Mouse (Mus musculus): ENCODE data around the gene Gtpbp1.

DNA sequence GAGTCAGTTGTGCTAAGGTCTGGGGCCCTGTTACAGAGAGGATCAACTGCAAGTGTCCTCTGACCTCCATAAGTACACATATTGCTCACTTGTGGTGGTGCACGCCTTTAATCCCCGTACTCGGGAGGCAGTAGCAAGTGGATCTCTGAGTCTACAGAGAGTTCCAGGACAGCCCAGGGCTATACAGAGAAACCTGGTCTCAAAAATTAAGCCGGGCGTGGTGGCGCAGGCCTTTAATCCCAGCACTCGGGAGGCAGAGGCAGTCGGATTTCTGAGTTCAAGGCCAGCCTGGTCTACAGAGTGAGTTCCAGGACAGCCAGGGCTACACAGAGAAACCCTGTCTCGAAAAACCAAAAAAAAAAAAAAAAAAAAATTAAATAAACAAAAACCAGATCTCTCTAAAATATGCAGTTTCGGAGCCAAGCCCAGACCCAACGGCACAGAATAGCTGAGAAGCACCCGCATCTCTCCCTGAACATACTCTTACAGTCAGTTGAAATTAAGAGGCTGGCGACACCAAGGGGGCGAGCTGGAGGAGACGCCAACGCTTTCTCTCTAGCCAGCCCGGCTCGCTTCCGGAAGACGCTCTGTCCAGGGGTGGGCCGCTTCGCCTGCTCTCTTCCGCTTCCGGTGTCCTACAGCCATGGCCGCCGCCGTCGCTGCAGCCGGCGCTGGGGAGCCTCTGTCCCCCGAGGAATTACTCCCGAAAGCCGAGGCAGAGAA is 20.2 kb upstream of the Gtpbp1 start, which contains the start of gene Tomm22:
- TF ChIP-seq FLI1 (IDR thresholded peaks at IDR 0.05; ENCODE audit: low read length) (peak; percentile 23; the same call in 1 of the 2 replicates), GATA1 (IDR thresholded peaks at IDR 0.05; ENCODE audit: borderline replicate concordance, low read length) (no peak)
